Mouse (Mus musculus): Measurements from ENCODE around the gene Psmc5.

The Psmc5 gene

DNA sequence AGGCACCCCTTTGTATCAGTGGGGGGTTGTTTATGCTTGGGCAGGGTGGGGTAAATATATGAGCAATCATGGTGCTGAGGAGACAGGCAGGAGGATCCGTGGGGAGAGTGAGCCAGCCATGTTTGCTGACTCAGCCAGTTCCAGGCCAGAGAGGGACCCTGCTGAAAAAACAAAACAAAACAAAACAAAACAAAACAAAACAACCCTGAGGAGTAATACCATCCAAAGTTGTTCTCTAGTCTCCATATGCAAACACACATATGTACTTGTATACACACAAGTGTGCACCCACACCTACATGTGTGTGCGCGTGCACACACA lies 50.1 kb downstream of the Psmc5 start:
- DNase-seq (ENCODE audit: low read depth, low spot score) = no peak

DNA sequence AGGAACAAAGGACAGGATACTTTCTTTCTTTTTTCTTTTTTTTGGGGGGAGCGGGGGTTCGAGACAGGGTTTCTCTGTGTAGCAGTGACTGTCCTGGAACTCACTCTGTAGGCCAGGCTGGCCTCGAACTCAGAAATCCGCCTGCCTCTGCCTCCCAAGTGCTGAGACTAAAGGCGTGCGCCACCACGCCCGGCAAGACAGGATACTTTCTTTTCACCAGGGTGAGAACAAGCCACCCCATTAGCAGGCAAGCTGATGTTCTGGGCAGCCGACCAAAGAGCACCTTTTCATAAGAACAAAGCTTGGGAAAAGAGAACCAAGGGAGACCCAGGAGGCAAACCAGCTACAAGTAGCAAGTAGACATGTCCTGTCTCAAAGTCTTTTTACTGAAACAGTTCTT lies 50.8 kb downstream of the Psmc5 start:
- DNase-seq (ENCODE audit: low read depth, low spot score) = no peak

DNA sequence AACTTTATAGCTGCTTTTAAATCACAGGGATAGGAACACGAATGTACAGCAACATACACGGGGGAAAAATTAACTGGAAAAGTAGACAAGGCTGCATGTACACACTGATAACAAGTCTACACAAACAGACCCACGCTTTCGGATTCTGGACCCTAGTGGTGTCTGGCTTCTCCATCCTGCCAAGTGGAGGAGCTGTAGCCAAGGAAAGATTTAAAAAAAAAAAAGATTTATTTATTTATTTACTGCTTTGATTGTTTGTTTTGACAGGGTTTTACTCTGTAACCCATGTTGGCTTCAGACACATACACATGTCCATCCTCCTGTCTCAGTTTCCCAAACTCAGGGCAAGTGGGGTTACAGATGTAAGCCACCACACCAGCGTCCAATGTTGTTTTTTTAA lies 51.5 kb downstream of the Psmc5 start:
- no peak for DNase-seq (ENCODE audit: low read depth, low spot score)

DNA sequence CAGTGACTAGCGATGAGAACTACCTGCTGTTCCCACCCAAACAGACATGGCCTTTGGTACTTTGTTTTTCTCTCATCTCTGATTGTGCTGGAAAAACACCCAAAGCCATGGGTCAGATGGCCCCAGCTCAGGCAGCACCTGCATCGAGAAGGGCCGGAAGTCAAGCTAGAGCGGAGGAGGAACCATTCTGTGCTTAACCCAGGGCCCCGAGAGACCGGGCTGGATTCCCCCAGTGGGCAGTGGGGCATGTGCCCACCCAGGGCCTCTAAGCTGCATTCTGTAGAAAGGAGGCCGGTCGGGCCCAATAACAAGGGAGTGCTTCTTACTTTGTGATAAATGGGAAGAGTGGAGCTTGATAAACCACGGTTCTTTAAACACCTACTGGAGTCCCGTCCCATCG lies 52.2 kb downstream of the Psmc5 start:
- no peak for DNase-seq (ENCODE audit: low read depth, low spot score)

- DNase-seq (ENCODE audit: low read depth, low spot score) = no peak
These were observed 54.2 kb downstream of the Psmc5 start for GRCm38 (mm10) chr11:106310123-106310522.
